Comparison of ENCODE assay signal across 10 mouse cellular contexts in the genomic region with DNA sequence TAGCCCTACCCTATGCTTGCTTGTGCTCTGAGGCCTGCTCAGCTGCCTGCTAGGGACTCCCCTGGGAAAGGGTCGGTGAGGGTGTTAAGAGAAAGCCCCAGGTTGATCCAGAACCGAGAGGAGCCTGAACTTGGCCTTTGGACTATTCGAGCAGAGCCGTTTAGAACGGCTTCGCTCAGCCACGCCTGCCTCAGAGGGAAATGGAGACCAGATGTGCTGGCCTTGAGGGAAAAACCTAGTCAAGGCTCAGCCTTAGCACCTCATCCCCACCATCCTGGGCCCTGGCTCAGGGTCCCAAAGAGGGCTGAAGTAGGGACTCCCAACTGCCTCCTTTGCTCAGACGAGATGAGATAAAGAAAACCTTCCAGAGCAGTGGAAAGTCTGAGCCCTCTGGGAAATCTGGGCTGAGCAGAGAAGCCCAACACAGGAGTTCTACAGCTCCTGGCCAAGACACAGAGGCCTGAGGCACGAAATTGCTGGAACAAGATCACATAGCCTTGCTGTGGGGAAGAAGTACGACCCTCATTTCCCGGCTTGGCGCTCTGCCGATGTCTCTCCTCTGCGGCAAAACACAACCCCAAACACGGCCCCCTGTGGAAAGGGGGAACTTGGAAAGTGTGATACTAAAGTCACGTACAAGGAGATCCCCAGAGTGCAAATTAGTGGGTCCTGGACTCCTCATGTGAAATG.
DNase-seq lines count a peak whose midpoint lies in the region; ATAC-seq and TF ChIP-seq lines count a peak whose summit lies in the region.
"Had no signal": no experiment of that assay in that cellular context is flagged by ENCODE, and none has a peak within 500 bp of the region (broad histone marks: within the 10 kb centered on the region; RNA-seq: fewer than 3 reads in every experiment).

No protein-coding gene starts in this region.

- no peaks in the 10 kb centered on the region for H3K36me3 ChIP-seq in hindbrain, embryonic 13.5 days
- no peaks in the 10 kb centered on the region for H3K36me3 ChIP-seq in hindbrain, embryonic 11.5 days (ENCODE audit: control insufficient read depth, insufficient read depth, low read length)
- no peaks in the 10 kb centered on the region for H3K36me3 ChIP-seq in intestine, embryonic 15.5 days
- H3K36me3 ChIP-seq in thymus, adult 2 months (ENCODE audit: control insufficient read depth, insufficient read depth, low read length) = no peaks in the 10 kb centered on the region

- no peaks in the 10 kb centered on the region for H3K27me3 ChIP-seq in hindbrain, embryonic 13.5 days
- no peaks in the 10 kb centered on the region for H3K27me3 ChIP-seq in hindbrain, embryonic 11.5 days (ENCODE audit: control insufficient read depth, insufficient read depth, low read length)
- no peaks in the 10 kb centered on the region for H3K27me3 ChIP-seq in intestine, embryonic 15.5 days (replicated peaks)
- H3K27me3 ChIP-seq in thymus, adult 2 months (ENCODE audit: control insufficient read depth, insufficient read depth, low read length) = no peaks in the 10 kb centered on the region

- peak overlapping the region; percentile 13; the same call in 1 of the 2 replicates for H3K9ac ChIP-seq in hindbrain, embryonic 13.5 days
- no peak overlapping the region for H3K9ac ChIP-seq in hindbrain, embryonic 11.5 days (ENCODE audit: low read depth, low read length)
- H3K9ac ChIP-seq in intestine, embryonic 15.5 days = no peak overlapping the region

- H3K9me3 ChIP-seq in hindbrain, embryonic 13.5 days = no peaks in the 10 kb centered on the region
- H3K9me3 ChIP-seq in hindbrain, embryonic 11.5 days (ENCODE audit: control insufficient read depth, low read length) = no peaks in the 10 kb centered on the region
- H3K9me3 ChIP-seq in intestine, embryonic 15.5 days = no peaks in the 10 kb centered on the region

- H3K4me1 ChIP-seq in hindbrain, embryonic 13.5 days (replicated peaks) = peaks cover 32% of the 10 kb centered on the region
- H3K4me1 ChIP-seq in hindbrain, embryonic 11.5 days (replicated peaks; ENCODE audit: control insufficient read depth, insufficient read depth, low read length) = 0 out of 2 replicates have a peak, but pooled peaks cover 4% of the 10 kb centered on the region
- peaks cover 26% of the 10 kb centered on the region for H3K4me1 ChIP-seq in intestine, embryonic 15.5 days (replicated peaks)
- no peaks in the 10 kb centered on the region for H3K4me1 ChIP-seq in thymus, adult 2 months (replicated peaks; ENCODE audit: control insufficient read depth, insufficient read depth, low read length)

- no peak overlapping the region; the same call in 1 of the 2 replicates for H3K27ac ChIP-seq in hindbrain, embryonic 13.5 days
- no peak overlapping the region for H3K27ac ChIP-seq in hindbrain, embryonic 11.5 days (ENCODE audit: low read depth, low read length)
- no peak overlapping the region for H3K27ac ChIP-seq in intestine, embryonic 15.5 days
- no peak overlapping the region for H3K27ac ChIP-seq in thymus, adult 2 months (ENCODE audit: control insufficient read depth, insufficient read depth, low read length)

- 65% methylated on average over 16 of the region's 16 CpGs for WGBS in hindbrain, embryonic 13.5 days
- 66% methylated on average over 16 of the region's 16 CpGs for WGBS in hindbrain, embryonic 11.5 days
- 48% methylated on average over 16 of the region's 16 CpGs for WGBS in intestine, embryonic 15.5 days
- WGBS in thymus, adult 2 months = 71% methylated on average over 16 of the region's 16 CpGs

- no peak overlapping the region for H3K4me3 ChIP-seq in hindbrain, embryonic 13.5 days
- no peak overlapping the region for H3K4me3 ChIP-seq in hindbrain, embryonic 11.5 days (ENCODE audit: low read depth, low read length)
- no peak overlapping the region for H3K4me3 ChIP-seq in intestine, embryonic 15.5 days (replicated peaks)
- H3K4me3 ChIP-seq in thymus, adult 2 months (ENCODE audit: control insufficient read depth, insufficient read depth, low read length) = no peak overlapping the region

- no peak for TF ChIP-seq CTCF in thymus, adult 2 months (IDR thresholded peaks at IDR 0.05; ENCODE audit: borderline replicate concordance, control insufficient read depth, extremely low read depth, insufficient read depth, low read length, poor library complexity)

- no peak for DNase-seq in hindbrain, embryonic 11.5 days (ENCODE audit: low spot score)
- peak; percentile 11 for DNase-seq in retina, postnatal 1 day
- DNase-seq in retina, embryonic 14.5 days (ENCODE audit: low spot score) = no peak
- no peak for DNase-seq in thymus, adult 2 months
- no peak for DNase-seq in urinary bladder, postnatal 14 days (ENCODE audit: low spot score)
- DNase-seq: adrenal gland, postnatal 10 days; cerebellum, adult 9-11 months; thymus, postnatal 4 days had no signal

- TF ChIP-seq POLR2A in thymus, adult 2 months (IDR thresholded peaks at IDR 0.05; ENCODE audit: control insufficient read depth, extremely low read depth, insufficient read depth, low read length, poor library complexity) = no peak

- no peak for ATAC-seq in hindbrain, embryonic 13.5 days (ENCODE audit: low FRiP score)
- no peak for ATAC-seq in hindbrain, embryonic 11.5 days (ENCODE audit: low FRiP score)
- peak; percentile 39; the same call in 1 of the 2 replicates for ATAC-seq in intestine, embryonic 15.5 days

- no peak overlapping the region for H3K4me2 ChIP-seq in hindbrain, embryonic 13.5 days
- no peak overlapping the region for H3K4me2 ChIP-seq in hindbrain, embryonic 11.5 days (replicated peaks; ENCODE audit: low read depth, low read length)
- 0 out of 2 replicates have a peak overlapping the region, but pooled peaks have one; percentile 0 for H3K4me2 ChIP-seq in intestine, embryonic 15.5 days (replicated peaks)
